Mouse (Mus musculus): ENCODE data around the gene Glul. TPM values are rescaled to one million over a fixed set of nuclear protein-coding genes. Genes with fewer than 3 reads are reported as not detected.
A peak's percentile ranks its signal among the peaks of the same experiment; 100 is the strongest.

The Glul gene
- total RNA-seq, 2 experiments from 2014 or later, result 126 to 138 TPM

DNA sequence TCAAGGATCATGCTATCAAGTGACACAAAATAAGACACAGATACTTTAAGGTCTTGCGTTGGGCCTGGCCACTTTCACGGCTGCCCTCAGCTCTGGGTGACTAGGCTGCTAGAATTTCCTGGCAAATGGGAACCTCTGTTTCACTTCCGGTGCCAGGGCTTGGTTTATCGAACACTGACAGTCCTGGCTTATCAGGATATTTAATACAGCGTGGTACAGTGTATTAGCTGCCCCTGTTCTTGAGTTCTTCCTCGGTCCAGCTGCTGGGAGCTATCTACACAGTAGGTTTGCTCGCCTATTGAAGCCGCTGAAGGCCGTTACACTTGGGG is 10.2 kb downstream of the Glul start:
- no peak for DNase-seq

DNA sequence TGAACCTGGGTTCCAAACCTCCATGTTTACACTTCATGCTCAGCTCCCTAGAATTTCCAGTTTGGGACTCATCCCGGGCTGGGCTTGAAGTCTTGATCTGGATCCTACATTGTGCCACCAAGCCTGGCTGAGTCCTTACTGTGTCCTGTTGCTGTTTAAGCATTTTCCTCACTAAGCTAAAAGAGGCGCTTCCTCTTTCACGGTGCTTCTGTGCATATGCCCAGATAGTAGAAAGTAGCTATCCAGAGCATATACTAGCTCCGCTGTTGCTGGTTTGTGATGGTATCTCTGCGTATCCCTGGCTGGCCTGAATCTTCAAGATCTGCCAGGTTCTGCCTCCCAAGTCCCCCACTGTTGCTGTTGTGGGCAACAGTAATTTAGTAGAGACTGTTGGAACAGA is 10.7 kb downstream of the Glul start:
- no peak for DNase-seq

- DNase-seq, result no peak
Observed at GRCm38 (mm10) chr1:153911276-153911795, 11.6 kb downstream of the Glul start.

- no peak for DNase-seq
Observed at GRCm38 (mm10) chr1:153913869-153914268, 14.1 kb downstream of the Glul start.

GRCm38 (mm10) chr1:153918521-153919206 is 18.9 kb downstream of the Glul start:
- DNase-seq, result peak; percentile 16

DNA sequence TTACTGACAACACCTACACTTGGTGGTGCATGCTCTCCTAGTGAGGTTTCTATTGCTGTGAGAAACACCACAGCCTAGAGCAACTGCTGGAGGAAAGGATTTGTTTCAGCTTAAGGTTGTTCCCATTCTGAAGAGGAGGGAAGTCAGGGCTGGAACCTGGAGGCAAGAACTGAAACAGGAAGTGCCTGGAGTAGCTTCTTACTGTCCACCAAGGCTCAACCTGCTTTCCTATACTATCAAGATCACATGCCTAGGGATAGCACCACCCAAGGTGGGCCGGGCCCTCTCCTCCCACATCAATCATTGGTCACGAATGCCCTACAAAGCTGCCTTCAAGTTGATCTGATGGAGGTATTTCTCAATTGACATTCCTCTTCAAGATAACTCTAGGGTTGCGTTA is 21.9 kb downstream of the Glul start:
- DNase-seq, result no peak

- DNase-seq, result peak; percentile 73
Observed at GRCm38 (mm10) chr1:153922571-153923021, 22.9 kb downstream of the Glul start.

- DNase-seq, result no peak
Observed at GRCm38 (mm10) chr1:153924395-153925385, 24.9 kb downstream of the Glul start.

- no peak for DNase-seq
Observed at GRCm38 (mm10) chr1:153930431-153930830, 30.7 kb downstream of the Glul start.

GRCm38 (mm10) chr1:153933772-153934171 is 34.0 kb downstream of the Glul start:
- DNase-seq, result no peak

- no peak for DNase-seq
Observed at GRCm38 (mm10) chr1:153935844-153936380, 36.2 kb downstream of the Glul start.

GRCm38 (mm10) chr1:153937025-153937424 is 37.3 kb downstream of the Glul start:
- no peak for DNase-seq

GRCm38 (mm10) chr1:153940986-153941385 is 41.2 kb downstream of the Glul start:
- DNase-seq, result no peak

DNA sequence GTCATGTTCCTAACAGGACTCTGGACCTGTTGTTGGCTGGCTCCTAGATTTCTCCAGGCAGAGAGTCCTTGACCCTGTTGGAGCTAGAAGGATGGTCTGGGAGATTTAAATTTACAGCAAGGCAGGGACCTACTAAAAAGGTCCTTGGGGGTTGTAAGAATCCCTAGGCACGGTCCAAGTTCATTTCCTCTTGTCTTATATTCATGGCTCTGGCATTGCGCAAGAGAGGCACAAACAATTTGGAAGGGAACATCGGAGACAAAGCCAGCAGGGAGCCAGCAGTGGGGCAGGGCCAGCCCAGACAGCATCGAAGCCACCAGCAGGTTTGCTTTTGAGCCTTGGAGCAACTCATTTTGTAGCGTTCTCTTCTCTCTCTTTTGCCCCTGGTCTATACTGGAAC is 45.4 kb downstream of the Glul start:
- no peak for DNase-seq

GRCm38 (mm10) chr1:153946971-153947370 is 47.2 kb downstream of the Glul start:
- DNase-seq, result no peak

DNA sequence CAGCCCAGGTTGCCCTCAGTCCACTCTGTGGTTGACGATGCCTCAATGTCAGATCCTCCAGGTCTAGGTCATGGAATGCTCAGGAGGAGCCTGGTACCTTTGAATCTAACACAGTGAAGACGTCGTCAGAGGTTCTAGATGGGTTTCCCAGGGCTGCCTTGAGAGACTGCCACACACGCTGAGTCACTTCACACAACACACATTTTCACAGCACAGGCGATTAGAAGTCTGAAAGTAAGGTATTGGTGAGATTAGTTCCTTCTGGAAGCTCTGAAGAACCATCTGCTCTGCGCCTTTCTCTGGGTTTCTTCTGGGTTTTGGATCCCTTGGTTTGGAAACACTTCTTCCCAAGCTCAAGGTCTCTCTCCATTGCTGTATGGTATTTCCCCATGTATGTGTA is 48.1 kb downstream of the Glul start:
- no peak for DNase-seq

GRCm38 (mm10) chr1:153953232-153953631 is 53.5 kb downstream of the Glul start:
- DNase-seq, result no peak

GRCm38 (mm10) chr1:153953797-153954196 is 54.1 kb downstream of the Glul start:
- no peak for DNase-seq

- DNase-seq, result no peak
Observed at GRCm38 (mm10) chr1:153957850-153958249, 58.1 kb downstream of the Glul start.
